Mouse (Mus musculus) liver, postnatal 0 days (tissue): ENCODE measurements around the gene 6820408C15Rik.

Experiments
- CTCF ChIP-seq: sonication (generic); IDR thresholded peaks from 2 replicates; pipeline ENCODE4 v1.5.1; 2016; ENCODE audit warnings: antibody characterized with exemption, low read depth
- EP300 ChIP-seq: IDR thresholded peaks from 2 replicates; pipeline ENCODE4 v1.6.1; 2016; ENCODE audit warnings: antibody characterized with exemption, low read depth, mild to moderate bottlenecking

GRCm38 (mm10) chr2:152472434-152472833 lies 57.0 kb downstream of the 6820408C15Rik start:
- TF ChIP-seq CTCF (peak; percentile 32), EP300 (no peak)
